Mouse (Mus musculus): ENCODE measurements around the gene Zmat3. TPM values are rescaled to one million over a fixed set of nuclear protein-coding genes. Genes with fewer than 3 reads are reported as not detected.

The Zmat3 gene
- polyA plus RNA-seq (2015; fragmentation: Nextera tagmentation; extraction: Ambion mirVana): 7.9 and 8.2 TPM in 2 replicates

DNA sequence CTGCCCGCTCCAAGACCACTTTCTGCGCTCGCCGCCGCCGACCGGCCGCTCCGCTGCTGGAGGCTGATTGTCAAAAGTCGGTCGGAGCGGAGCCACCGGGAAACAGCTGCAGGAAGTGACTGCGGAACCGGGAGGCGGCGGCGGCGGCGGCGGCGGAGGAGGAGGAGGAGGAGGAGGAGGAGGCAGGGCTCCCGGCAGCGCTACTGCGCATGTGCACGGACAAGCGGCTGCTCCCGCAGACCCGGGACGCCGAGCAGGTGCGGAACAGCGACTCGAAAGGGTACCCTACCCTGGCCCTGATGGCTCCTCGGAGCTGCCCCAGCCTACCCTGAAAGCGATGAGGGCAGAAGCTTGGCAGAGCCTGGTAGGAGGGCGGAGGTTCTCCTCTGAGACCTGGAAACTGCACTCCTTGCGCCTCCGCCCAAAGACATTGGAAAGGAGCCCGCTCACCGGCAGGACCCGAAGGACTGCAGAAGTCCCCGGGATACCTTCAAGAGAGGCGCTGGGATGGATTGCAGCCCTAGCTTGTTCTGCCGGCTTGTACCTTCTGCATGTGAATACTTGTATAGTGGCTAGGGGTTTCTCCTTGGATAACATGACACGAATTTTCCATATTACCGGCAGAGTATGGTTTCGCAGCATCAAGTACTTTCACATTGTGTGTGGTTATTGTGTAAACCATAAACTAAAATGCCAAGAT is at the start of gene Zmat3:
TSS of gene Zmat3 (minus strand) at position 469 of the 700 bp plus-strand sequence.
- Histone ChIP-seq H3K9ac (peak within 1 kb of the TSS; percentile 82), H3K4me1 (replicated peaks) (peaks cover 35% of the 10 kb centered on the region), H3K9me3 (no peaks in the 10 kb centered on the region), H3K27ac (replicated peaks) (peak within 1 kb of the TSS; percentile 93), H3K4me2 (peak within 1 kb of the TSS; percentile 88), H3K36me3 (0 out of 2 replicates have a peak, but pooled peaks cover under 1% of the 10 kb centered on the region), H3K4me3 (peak within 1 kb of the TSS; percentile 75), H3K27me3 (no peaks in the 10 kb centered on the region)
- WGBS: 4% methylated on average over 29 of the region's 48 CpGs
- ATAC-seq (ENCODE audit: low FRiP score, low read depth): peak; percentile 87

DNA sequence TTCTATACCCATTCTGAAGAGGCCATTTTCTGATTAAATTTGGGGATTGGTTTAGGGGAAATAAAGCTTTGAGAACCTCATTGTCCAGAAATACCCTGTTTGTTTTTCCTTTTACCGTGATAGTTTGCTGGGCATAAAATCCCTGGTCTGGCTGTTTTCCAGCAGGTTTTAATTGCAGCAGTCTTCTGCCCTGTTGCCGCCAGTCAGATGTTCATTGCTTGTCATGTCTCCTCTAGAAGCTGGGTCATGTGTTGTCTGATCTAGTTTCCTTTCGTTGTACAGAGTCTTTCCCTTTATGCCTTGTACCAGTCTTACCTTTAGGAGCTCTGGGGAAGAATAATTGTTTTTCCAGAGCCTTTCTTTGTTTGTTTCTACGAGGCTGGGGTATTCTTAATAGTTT is 48.6 kb upstream of the Zmat3 start:
- Histone ChIP-seq H3K4me3 (no peak overlapping the region), H3K36me3 (no peaks in the 10 kb centered on the region), H3K4me1 (replicated peaks) (peaks cover 27% of the 10 kb centered on the region), H3K9ac (no peak overlapping the region), H3K9me3 (no peaks in the 10 kb centered on the region), H3K27ac (replicated peaks) (no peak overlapping the region), H3K4me2 (no peak overlapping the region), H3K27me3 (no peaks in the 10 kb centered on the region)
- ATAC-seq (ENCODE audit: low FRiP score, low read depth): no peak
- 26% methylated on average over 4 of the region's 4 CpGs for WGBS

DNA sequence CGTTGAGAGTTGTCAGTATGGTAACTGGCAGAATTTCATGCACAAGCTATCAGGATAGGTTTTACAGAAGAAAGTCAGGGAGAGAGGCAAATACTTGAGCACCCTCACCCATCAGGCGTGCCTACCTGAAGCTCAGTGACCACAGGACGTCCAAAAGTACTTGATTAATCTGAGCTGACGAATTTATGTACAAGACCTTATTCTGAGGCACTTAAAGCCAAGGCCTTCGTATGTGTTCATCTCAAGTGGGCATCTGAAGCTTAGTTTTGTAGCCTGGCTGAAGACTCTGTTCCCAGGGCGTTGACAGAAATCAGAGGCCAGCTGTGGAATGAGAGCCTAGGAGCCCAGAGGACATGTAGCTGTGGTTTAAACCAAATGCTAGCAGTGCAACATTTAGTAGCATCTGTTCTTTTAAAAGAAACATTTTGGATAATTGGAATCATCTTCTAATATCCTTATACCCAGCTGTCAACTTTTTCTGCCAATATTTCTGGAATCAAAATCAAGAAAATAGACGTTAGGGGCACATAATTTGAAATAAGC is 46.8 kb upstream of the Zmat3 start:
- Histone ChIP-seq H3K4me2 (no peak overlapping the region), H3K27me3 (no peaks in the 10 kb centered on the region), H3K4me3 (no peak overlapping the region), H3K9me3 (no peaks in the 10 kb centered on the region), H3K9ac (no peak overlapping the region), H3K27ac (replicated peaks) (no peak overlapping the region), H3K36me3 (no peaks in the 10 kb centered on the region), H3K4me1 (replicated peaks) (peaks cover 30% of the 10 kb centered on the region)
- 79% methylated on average over 7 of the region's 7 CpGs for WGBS
- ATAC-seq (ENCODE audit: low FRiP score, low read depth): no peak

DNA sequence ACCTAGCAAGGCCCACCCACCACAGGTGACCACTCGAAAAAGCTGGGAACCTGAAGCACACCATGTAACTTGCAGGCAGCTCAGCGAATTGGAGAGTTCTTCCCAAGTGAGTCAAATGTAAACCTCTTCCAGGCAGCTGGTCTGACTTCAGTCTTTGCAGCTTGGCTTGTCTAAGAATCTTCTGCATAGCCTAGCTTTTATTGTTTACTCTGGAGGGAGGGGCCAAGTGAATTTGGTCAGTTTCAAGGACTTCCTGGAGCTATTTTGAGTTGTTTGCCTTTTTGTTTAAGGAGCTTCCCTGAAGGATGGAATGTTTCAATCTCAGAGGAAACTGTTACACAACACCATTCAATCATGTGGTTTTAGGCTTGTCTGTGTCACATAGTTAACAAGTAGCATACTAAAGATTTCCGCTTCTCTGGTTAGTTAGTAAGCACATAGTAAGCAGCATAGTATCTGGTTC is 43.0 kb upstream of the Zmat3 start:
- 96% methylated on average over 3 of the region's 3 CpGs for WGBS
- Histone ChIP-seq H3K27me3 (no peaks in the 10 kb centered on the region), H3K9ac (no peak overlapping the region), H3K4me1 (replicated peaks) (peaks cover 11% of the 10 kb centered on the region), H3K9me3 (no peaks in the 10 kb centered on the region), H3K36me3 (no peaks in the 10 kb centered on the region), H3K4me3 (no peak overlapping the region), H3K4me2 (no peak overlapping the region), H3K27ac (replicated peaks) (no peak overlapping the region)
- no peak for ATAC-seq (ENCODE audit: low FRiP score, low read depth)

DNA sequence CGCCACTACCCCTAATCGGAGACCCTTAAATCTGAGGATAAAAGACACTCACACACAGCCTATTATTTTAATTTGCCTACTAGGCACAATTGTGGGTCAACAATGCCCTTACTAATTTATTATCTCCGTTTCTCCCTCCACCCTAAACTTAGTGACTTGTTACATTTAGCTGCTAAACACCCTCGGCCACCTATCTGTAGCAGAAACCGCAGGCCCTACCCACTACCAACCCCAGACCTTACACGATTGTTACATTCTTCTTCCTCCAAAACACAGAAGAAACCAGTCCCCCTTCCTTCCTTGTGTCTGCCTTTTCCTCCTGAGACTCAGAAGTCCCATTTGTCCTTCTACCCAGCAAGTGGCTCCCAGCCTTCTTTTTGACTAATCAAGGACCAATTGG is 41.0 kb upstream of the Zmat3 start:
- no peaks in the 10 kb centered on the region for H3K9me3 ChIP-seq
- ATAC-seq (ENCODE audit: low FRiP score, low read depth): no peak
- H3K36me3 ChIP-seq: no peaks in the 10 kb centered on the region
- peaks cover 8% of the 10 kb centered on the region for H3K4me1 ChIP-seq (replicated peaks)
- H3K4me2 ChIP-seq: no peak overlapping the region
- no peak overlapping the region for H3K27ac ChIP-seq (replicated peaks)
- no peak overlapping the region for H3K4me3 ChIP-seq
- no peaks in the 10 kb centered on the region for H3K27me3 ChIP-seq
- 88% methylated on average over 6 of the region's 6 CpGs for WGBS
- H3K9ac ChIP-seq: no peak overlapping the region

DNA sequence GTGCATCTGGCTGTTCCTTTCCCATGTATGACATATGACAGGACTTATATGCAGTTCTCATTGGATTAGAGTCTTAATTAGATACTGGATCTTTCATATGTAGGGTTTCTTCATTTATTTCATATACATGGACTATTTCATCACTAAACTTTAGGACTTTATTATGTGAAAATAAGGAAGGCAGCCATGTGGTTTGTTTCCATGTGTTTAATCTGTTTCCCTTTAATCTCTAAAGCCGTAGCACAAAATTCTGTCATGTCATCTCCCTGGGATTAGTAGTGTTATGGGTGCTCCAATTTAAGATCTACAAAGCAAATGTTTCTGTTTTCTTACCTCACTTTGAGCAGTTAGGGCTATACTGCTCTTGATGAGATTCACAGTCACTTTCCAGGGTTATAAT is 39.9 kb upstream of the Zmat3 start:
- 88% methylated on average over 1 of the region's 1 CpGs for WGBS

DNA sequence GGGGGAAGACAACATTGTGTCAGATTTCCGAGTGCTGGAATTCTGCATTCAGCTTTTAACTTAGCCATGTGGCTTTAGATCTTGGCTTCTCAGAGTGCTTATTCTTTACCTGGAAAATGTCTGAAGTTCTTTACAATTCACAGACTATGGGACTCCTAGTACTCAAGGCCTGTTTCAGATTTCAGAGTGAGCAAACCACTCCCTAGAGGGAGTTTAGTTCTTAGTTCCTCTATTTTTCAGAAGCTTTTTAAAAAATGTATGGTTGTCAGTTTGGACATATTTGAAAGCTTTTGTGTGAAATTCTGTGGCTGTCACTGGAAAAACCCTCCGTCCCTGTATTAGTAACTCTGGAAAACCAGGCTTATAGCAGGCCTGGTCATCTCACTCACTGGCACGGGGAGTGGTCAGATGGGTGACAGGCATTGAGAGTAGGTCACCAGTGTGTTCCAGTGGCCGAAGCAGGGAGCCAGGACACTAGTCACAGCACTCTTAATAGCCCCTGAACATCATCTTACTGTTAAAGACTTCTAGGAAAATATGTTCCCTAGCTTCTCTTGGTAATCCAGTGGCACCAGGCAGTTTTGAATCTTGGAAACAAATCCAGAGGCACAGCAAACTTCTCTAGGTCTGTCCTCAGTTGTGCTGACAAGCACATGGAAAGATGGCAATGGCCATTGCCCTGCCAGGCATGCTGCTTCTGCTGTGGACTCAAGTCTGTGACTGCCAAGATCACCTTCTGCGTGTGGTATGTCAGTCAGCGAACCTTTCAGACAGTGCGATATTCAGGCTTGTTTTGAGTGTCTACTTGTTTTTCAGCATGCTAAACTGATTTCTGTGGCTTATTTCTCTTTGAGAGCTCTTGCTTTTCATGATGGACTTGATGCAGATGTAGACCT is 37.4 kb upstream of the Zmat3 start:
- H3K36me3 ChIP-seq: no peaks in the 10 kb centered on the region
- no peaks in the 10 kb centered on the region for H3K27me3 ChIP-seq
- H3K4me1 ChIP-seq (replicated peaks): peaks cover 33% of the 10 kb centered on the region
- no peak overlapping the region for H3K4me3 ChIP-seq
- WGBS: 85% methylated on average over 7 of the region's 7 CpGs
- H3K9ac ChIP-seq: no peak overlapping the region
- no peaks in the 10 kb centered on the region for H3K9me3 ChIP-seq
- H3K4me2 ChIP-seq: no peak overlapping the region
- no peak for ATAC-seq (ENCODE audit: low FRiP score, low read depth)
- no peak overlapping the region for H3K27ac ChIP-seq (replicated peaks)

More for the DNA sequence above, 39.9 kb upstream of the Zmat3 start:
- Histone ChIP-seq H3K4me3 (no peak overlapping the region), H3K36me3 (no peaks in the 10 kb centered on the region), H3K9ac (no peak overlapping the region), H3K4me2 (no peak overlapping the region), H3K27ac (replicated peaks) (no peak overlapping the region), H3K9me3 (no peaks in the 10 kb centered on the region), H3K27me3 (no peaks in the 10 kb centered on the region), H3K4me1 (replicated peaks) (peaks cover 14% of the 10 kb centered on the region)
- no peak for ATAC-seq (ENCODE audit: low FRiP score, low read depth)

DNA sequence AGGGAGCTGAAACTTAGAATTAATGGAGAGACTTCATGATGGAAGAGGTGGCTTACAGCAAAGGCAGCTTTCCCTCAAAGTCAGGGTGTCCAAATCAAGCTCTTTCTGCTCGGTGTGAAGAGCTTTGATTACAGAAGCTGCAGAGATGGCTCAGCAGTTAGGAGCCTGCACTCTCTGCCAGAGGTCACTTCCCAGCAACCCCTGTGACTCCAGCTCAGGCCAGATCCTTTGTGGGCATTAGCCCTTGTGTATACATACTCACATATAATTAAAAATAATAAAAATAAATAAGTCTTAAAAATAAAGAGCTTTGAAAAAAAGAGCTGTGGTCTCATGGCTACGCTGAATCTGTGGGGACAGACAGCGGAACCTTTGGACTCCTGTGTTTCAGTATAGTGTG is 35.8 kb upstream of the Zmat3 start:
- no peak overlapping the region for H3K9ac ChIP-seq
- H3K4me3 ChIP-seq: no peak overlapping the region
- H3K4me2 ChIP-seq: no peak overlapping the region
- no peak overlapping the region for H3K27ac ChIP-seq (replicated peaks)
- 82% methylated on average over 3 of the region's 3 CpGs for WGBS
- H3K4me1 ChIP-seq (replicated peaks): peaks cover 33% of the 10 kb centered on the region
- H3K27me3 ChIP-seq: no peaks in the 10 kb centered on the region
- no peaks in the 10 kb centered on the region for H3K9me3 ChIP-seq
- no peak for ATAC-seq (ENCODE audit: low FRiP score, low read depth)
- H3K36me3 ChIP-seq: no peaks in the 10 kb centered on the region

DNA sequence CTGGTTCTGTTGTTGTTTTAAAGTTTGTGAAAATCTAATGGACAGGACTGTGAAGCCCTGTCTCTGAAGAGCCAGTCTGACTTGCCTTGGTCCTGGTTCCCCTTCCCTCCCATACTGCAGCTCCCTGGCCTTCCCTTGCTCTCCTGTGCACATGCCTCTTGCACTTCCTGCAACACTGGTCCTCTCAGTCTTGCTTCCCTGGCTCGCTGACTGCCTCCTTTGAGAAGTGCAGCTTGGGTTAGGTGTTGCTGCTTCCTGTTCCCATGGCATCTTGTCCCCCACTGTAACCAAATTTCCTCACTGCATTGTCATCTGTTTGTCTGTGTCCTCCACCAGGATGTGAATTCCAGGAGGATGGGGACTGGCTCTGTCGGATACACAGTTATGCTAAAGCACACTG is 34.1 kb upstream of the Zmat3 start:
- Histone ChIP-seq H3K36me3 (no peaks in the 10 kb centered on the region), H3K4me3 (no peak overlapping the region), H3K4me2 (no peak overlapping the region), H3K4me1 (replicated peaks) (peaks cover 39% of the 10 kb centered on the region), H3K9me3 (no peaks in the 10 kb centered on the region), H3K9ac (no peak overlapping the region), H3K27ac (replicated peaks) (no peak overlapping the region), H3K27me3 (no peaks in the 10 kb centered on the region)
- WGBS: 71% methylated on average over 2 of the region's 2 CpGs
- ATAC-seq (ENCODE audit: low FRiP score, low read depth): no peak

DNA sequence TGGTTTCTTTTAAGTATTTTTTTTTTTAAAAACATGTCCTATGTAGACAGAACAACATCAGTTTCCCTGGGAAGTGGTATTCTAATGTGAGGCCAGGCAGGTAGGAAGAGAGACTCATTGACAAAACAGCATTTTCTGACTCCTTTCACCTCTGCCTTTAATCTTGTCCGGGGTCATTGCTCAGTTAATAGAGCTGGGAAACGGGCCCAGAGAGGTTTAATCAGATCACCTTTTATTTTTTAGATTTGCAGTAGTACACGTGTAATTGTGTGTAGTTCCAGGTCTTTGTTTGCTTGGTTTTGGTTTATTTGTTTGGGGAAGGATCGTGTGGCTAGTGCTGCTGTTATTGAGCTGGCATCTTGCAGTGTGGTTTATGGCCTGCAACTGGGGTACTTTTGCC is 33.6 kb upstream of the Zmat3 start:
- WGBS: 51% methylated on average over 4 of the region's 4 CpGs
- H3K36me3 ChIP-seq: no peaks in the 10 kb centered on the region
- H3K27me3 ChIP-seq: no peaks in the 10 kb centered on the region
- ATAC-seq (ENCODE audit: low FRiP score, low read depth): no peak
- peaks cover 39% of the 10 kb centered on the region for H3K4me1 ChIP-seq (replicated peaks)
- H3K9me3 ChIP-seq: no peaks in the 10 kb centered on the region
- no peak overlapping the region for H3K9ac ChIP-seq
- H3K27ac ChIP-seq (replicated peaks): no peak overlapping the region
- no peak overlapping the region for H3K4me2 ChIP-seq
- no peak overlapping the region for H3K4me3 ChIP-seq

DNA sequence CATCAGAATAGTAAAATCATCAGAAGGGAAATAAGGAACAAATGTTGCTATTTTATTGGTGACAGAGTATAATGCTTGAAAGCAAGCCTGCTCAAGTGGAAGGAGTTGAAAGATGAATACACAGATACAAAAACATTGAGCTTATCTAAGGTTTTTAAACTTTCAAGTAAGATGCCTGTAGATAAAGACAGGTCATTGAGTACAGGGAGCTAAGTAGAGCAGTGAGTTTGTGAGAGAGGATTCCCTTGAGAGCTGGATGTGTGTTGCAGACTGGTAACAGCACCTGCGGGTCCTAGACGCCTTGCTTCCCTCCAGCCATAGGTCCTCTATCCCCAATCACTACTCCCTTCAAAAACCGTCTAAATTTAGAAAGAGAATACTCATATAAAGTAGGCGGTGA is 32.8 kb upstream of the Zmat3 start:
- no peak for ATAC-seq (ENCODE audit: low FRiP score, low read depth)
- 33% methylated on average over 4 of the region's 4 CpGs for WGBS
- no peaks in the 10 kb centered on the region for H3K27me3 ChIP-seq
- H3K27ac ChIP-seq (replicated peaks): no peak overlapping the region
- H3K9me3 ChIP-seq: no peaks in the 10 kb centered on the region
- no peaks in the 10 kb centered on the region for H3K36me3 ChIP-seq
- H3K4me1 ChIP-seq (replicated peaks): peaks cover 39% of the 10 kb centered on the region
- peak overlapping the region; percentile 83 for H3K4me3 ChIP-seq
- H3K9ac ChIP-seq: peak overlapping the region; percentile 29; the same call in 1 of the 2 replicates
- peak overlapping the region; percentile 77 for H3K4me2 ChIP-seq

DNA sequence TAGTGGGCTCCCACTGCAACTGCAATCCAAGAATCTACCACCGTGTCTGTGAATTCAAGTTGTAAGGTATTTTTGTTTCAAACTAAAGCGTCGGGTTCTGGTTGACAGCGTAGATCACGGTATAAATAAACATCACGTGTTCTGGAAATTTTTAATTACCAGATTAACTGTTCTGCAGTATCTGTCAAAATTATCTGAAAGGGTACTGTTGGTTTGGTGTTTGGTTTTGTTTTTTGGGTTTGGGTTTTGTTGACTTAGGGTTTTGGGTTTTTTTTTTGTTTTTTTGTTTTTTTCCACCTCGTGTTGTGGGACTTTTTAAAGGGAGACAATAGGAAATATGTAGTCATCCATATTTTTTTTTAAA is 32.3 kb upstream of the Zmat3 start:
- 1% methylated on average over 7 of the region's 7 CpGs for WGBS
- no peak for ATAC-seq (ENCODE audit: low FRiP score, low read depth)

More for the DNA sequence above, 32.3 kb upstream of the Zmat3 start:
- Histone ChIP-seq H3K4me3 (peak overlapping the region; percentile 83), H3K9ac (peak overlapping the region; percentile 97), H3K9me3 (no peaks in the 10 kb centered on the region), H3K4me1 (replicated peaks) (peaks cover 39% of the 10 kb centered on the region), H3K27me3 (no peaks in the 10 kb centered on the region), H3K36me3 (no peaks in the 10 kb centered on the region), H3K4me2 (peak overlapping the region; percentile 77), H3K27ac (replicated peaks) (peak overlapping the region; percentile 96)
